Mouse (Mus musculus) lung, embryonic 15.5 days (tissue): ENCODE measurements around the gene Commd3. TPM values are rescaled to one million over a fixed set of nuclear protein-coding genes. Genes with fewer than 3 reads are reported as not detected.

Experiments
- ATAC-seq: fragments of 200-750 bp; cut with Nextera tagmentation; 2 replicates; pipeline ENCODE4 v1.8.0; 2017; ENCODE audit warnings: moderate number of reproducible peaks, borderline replicate concordance; ENCODE audit not compliant: low FRiP score, low TSS enrichment; ENCODE audit errors: extremely low read depth
- H3K27ac ChIP-seq: fragments of 300-500 bp; sonication (generic); 2 replicates; pipeline ENCODE4 v1.5.1; 2015; ENCODE audit warnings: moderate library complexity, mild to moderate bottlenecking, inconsistent platforms
- H3K27me3 ChIP-seq: fragments of 300-500 bp; sonication (generic); 2 replicates; pipeline ENCODE4 v1.6.1; 2015; ENCODE audit warnings: inconsistent platforms
- H3K36me3 ChIP-seq: fragments of 300-500 bp; sonication (generic); 2 replicates; pipeline ENCODE4 v1.6.1; 2015; ENCODE audit warnings: inconsistent platforms
- H3K4me1 ChIP-seq: fragments of 300-500 bp; sonication (generic); 2 replicates; pipeline ENCODE4 v1.6.1; 2015; ENCODE audit warnings: inconsistent platforms
- H3K4me2 ChIP-seq: fragments of 300-500 bp; sonication (generic); 2 replicates; pipeline ENCODE4 v1.6.1; 2015; ENCODE audit warnings: inconsistent platforms, mild to moderate bottlenecking, moderate library complexity
- H3K4me3 ChIP-seq: fragments of 300-500 bp; sonication (generic); 2 replicates; pipeline ENCODE4 v1.5.1; 2015; ENCODE audit warnings: mild to moderate bottlenecking, inconsistent platforms
- H3K9ac ChIP-seq: fragments of 300-500 bp; sonication (generic); 2 replicates; pipeline ENCODE4 v1.6.1; 2015; ENCODE audit warnings: inconsistent platforms
- H3K9me3 ChIP-seq: fragments of 300-500 bp; sonication (generic); 2 replicates; pipeline ENCODE4 v1.6.1; 2016; ENCODE audit warnings: inconsistent platforms
- WGBS: fragments of 180-500 bp; shearing (Covaris S2); methylation state at CpG from one replicate; pipeline ENCODE4 v1.1.7; 2015; 5-methylcytosine and 5-hydroxymethylcytosine counted together
- polyA plus RNA-seq: library from polyadenylated mRNA; unstranded; fragments of >200 nt; fragmentation: Nextera tagmentation; extraction: Ambion mirVana; gene quantifications from 2 replicates; pipeline ENCODE4 v1.2.1, GENCODE M21; 2015

The Commd3 gene
- polyA plus RNA-seq, 1 experiment from 2014 or later, result 212 TPM

DNA sequence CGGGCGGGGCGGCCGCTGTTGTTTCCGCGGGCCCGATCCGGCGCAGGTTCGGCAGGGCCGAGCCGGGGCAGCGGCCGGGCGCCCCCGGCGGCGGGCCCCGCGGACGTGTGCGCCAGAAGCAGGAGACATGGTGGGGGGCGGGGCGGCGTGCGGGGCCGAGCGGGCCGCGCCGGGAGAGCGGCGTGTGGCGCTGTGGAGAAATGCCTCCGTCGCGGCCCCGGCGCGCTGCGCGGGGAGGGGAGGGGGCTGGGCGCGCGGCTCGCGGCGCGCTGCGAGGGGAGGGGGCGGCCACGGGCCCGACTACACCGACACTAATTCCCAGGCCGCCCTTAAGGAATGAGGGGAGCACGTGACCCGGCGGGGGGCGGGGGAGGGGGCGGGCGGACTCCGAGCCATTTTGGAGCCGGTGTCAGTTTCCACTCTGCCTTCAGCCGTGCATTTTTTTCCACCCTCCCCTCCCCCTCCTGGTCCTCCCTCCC is 4.3 kb downstream of the Commd3 start:
- Histone ChIP-seq H3K9ac (peak overlapping the region; percentile 90), H3K27ac (peak overlapping the region; percentile 93), H3K4me1 (peaks cover 23% of the 10 kb centered on the region), H3K27me3 (peaks cover 23% of the 10 kb centered on the region), H3K4me2 (peak overlapping the region; percentile 88), H3K9me3 (no peaks in the 10 kb centered on the region), H3K36me3 (no peaks in the 10 kb centered on the region), H3K4me3 (peak overlapping the region; percentile 85)
- peak; percentile 90 for ATAC-seq
- under 1% methylated on average over 43 of the region's 64 CpGs for WGBS

- H3K36me3 ChIP-seq, result 0 out of 2 replicates have a peak, but pooled peaks cover under 1% of the 10 kb centered on the region
- peak within 1 kb of the TSS; percentile 90 for H3K9ac ChIP-seq
- H3K4me3 ChIP-seq, result peak within 1 kb of the TSS; percentile 85
- peaks cover 23% of the 10 kb centered on the region for H3K4me1 ChIP-seq
- 2% methylated on average over 58 of the region's 77 CpGs for WGBS
- H3K9me3 ChIP-seq, result no peaks in the 10 kb centered on the region
- H3K27ac ChIP-seq, result peak within 1 kb of the TSS; percentile 93
- H3K27me3 ChIP-seq, result peaks cover 23% of the 10 kb centered on the region
- H3K4me2 ChIP-seq, result peak within 1 kb of the TSS; percentile 88
- ATAC-seq, result peak; percentile 67
Measured at GRCm38 (mm10) chr2:18676936-18677491, 4.8 kb downstream of the Commd3 start, which contains the start of gene Bmi1. TSS of gene Bmi1 (plus strand) at chr2:18677018.

- 0 out of 2 replicates have a peak, but pooled peaks cover 2% of the 10 kb centered on the region for H3K36me3 ChIP-seq
- under 1% methylated on average over 55 of the region's 55 CpGs for WGBS
- peak overlapping the region; percentile 88 for H3K4me2 ChIP-seq
- H3K4me3 ChIP-seq, result peak overlapping the region; percentile 85
- 0 out of 2 replicates have a peak overlapping the region, but pooled peaks have one; percentile 93 for H3K27ac ChIP-seq
- H3K27me3 ChIP-seq, result peaks cover 23% of the 10 kb centered on the region
- ATAC-seq, result 0 out of 2 replicates have a peak, but pooled peaks have one; percentile 1
- peak overlapping the region; percentile 90 for H3K9ac ChIP-seq
- H3K9me3 ChIP-seq, result no peaks in the 10 kb centered on the region
- peaks cover 23% of the 10 kb centered on the region for H3K4me1 ChIP-seq
Measured at GRCm38 (mm10) chr2:18677631-18678471, 5.7 kb downstream of the Commd3 start.

- WGBS, result 75% methylated on average over 2 of the region's 2 CpGs
- no peak for ATAC-seq
- no peak overlapping the region for H3K4me3 ChIP-seq
Measured at GRCm38 (mm10) chr2:18679701-18680100, 7.5 kb downstream of the Commd3 start.

GRCm38 (mm10) chr2:18680501-18680900 is 8.3 kb downstream of the Commd3 start:
- peak overlapping the region; percentile 82 for H3K4me2 ChIP-seq
- no peaks in the 10 kb centered on the region for H3K9me3 ChIP-seq
- 1% methylated on average over 4 of the region's 4 CpGs for WGBS
- H3K27ac ChIP-seq, result no peak overlapping the region
- H3K9ac ChIP-seq, result peak overlapping the region; percentile 24
- peaks cover 23% of the 10 kb centered on the region for H3K4me1 ChIP-seq
- peaks cover 23% of the 10 kb centered on the region for H3K27me3 ChIP-seq
- peak overlapping the region; percentile 43 for H3K4me3 ChIP-seq
- H3K36me3 ChIP-seq, result peaks cover 10% of the 10 kb centered on the region
- ATAC-seq, result no peak

More at GRCm38 (mm10) chr2:18679701-18680100, 7.5 kb downstream of the Commd3 start:
- no peak overlapping the region for H3K4me2 ChIP-seq
- H3K27ac ChIP-seq, result no peak overlapping the region
- no peak overlapping the region for H3K9ac ChIP-seq
- H3K36me3 ChIP-seq, result peaks cover 10% of the 10 kb centered on the region
- peaks cover 23% of the 10 kb centered on the region for H3K27me3 ChIP-seq
- peaks cover 23% of the 10 kb centered on the region for H3K4me1 ChIP-seq
- H3K9me3 ChIP-seq, result no peaks in the 10 kb centered on the region

- 0 out of 2 replicates have a peak, but pooled peaks have one; percentile 21 for ATAC-seq
- peaks cover 18% of the 10 kb centered on the region for H3K4me1 ChIP-seq
- H3K9me3 ChIP-seq, result no peaks in the 10 kb centered on the region
- H3K9ac ChIP-seq, result peak overlapping the region; percentile 24
- H3K4me2 ChIP-seq, result peak overlapping the region; percentile 82
- H3K27me3 ChIP-seq, result peaks cover 23% of the 10 kb centered on the region
- no peak overlapping the region for H3K27ac ChIP-seq
- peak overlapping the region; percentile 43 for H3K4me3 ChIP-seq
- 2% methylated on average over 21 of the region's 29 CpGs for WGBS
- peaks cover 10% of the 10 kb centered on the region for H3K36me3 ChIP-seq
Measured at GRCm38 (mm10) chr2:18680961-18681360, 8.8 kb downstream of the Commd3 start.

DNA sequence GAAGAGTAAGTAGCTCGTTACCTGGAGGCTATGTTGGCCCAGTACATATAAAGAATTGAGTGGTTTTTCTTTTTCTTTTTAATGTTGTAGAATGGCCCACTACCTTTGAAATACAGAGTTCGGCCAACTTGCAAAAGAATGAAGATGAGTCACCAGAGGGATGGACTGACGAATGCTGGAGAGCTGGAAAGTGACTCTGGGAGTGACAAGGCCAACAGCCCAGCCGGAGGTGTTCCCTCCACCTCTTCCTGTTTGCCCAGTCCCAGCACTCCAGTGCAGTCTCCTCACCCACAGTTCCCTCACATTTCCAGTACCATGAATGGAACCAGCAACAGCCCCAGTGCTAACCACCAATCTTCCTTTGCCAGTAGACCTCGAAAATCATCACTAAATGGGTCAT is 11.9 kb downstream of the Commd3 start:
- Histone ChIP-seq H3K36me3 (peaks cover 10% of the 10 kb centered on the region), H3K4me1 (peaks cover 21% of the 10 kb centered on the region), H3K9me3 (no peaks in the 10 kb centered on the region), H3K9ac (no peak overlapping the region), H3K4me3 (no peak overlapping the region), H3K27me3 (peaks cover 41% of the 10 kb centered on the region), H3K4me2 (no peak overlapping the region), H3K27ac (no peak overlapping the region)
- WGBS, result 78% methylated on average over 5 of the region's 5 CpGs
- ATAC-seq, result no peak

GRCm38 (mm10) chr2:18686386-18686785 is 14.2 kb downstream of the Commd3 start:
- Histone ChIP-seq H3K9me3 (no peaks in the 10 kb centered on the region), H3K4me1 (peaks cover 23% of the 10 kb centered on the region), H3K36me3 (peaks cover 10% of the 10 kb centered on the region), H3K4me3 (no peak overlapping the region), H3K27me3 (peaks cover 50% of the 10 kb centered on the region), H3K4me2 (no peak overlapping the region), H3K9ac (no peak overlapping the region), H3K27ac (no peak overlapping the region)
- no peak for ATAC-seq
- 65% methylated on average over 6 of the region's 6 CpGs for WGBS

GRCm38 (mm10) chr2:18686826-18687519 is 14.8 kb downstream of the Commd3 start:
- WGBS, result 55% methylated on average over 8 of the region's 8 CpGs
- Histone ChIP-seq H3K9me3 (no peaks in the 10 kb centered on the region), H3K27ac (no peak overlapping the region), H3K9ac (no peak overlapping the region), H3K27me3 (peaks cover 52% of the 10 kb centered on the region), H3K4me3 (no peak overlapping the region), H3K4me1 (peaks cover 22% of the 10 kb centered on the region), H3K36me3 (peaks cover 10% of the 10 kb centered on the region), H3K4me2 (no peak overlapping the region)
- no peak for ATAC-seq

DNA sequence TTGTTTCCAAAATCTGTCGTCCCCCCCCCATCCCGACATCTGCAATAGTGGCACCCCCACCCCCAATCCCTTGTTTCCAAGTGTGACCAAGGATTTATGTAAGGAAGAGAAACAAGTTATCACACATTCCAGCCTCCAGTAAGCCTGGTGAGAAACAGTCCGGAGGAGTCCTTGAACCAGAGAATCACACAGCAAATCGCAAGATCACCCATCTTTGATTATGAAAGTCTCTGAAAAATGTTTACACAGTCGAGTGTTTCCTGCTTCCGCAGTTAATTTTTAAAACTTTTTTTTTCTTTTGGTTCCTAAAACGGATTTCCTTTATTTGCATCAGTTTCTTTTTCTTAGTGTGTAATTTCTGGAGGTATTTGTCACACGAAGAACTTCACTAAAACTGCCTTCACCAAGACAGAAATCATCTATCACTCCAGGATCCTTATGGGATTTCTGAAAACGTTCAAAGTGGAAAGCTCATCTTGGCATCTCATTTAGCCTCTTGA is 15.5 kb downstream of the Commd3 start:
- Histone ChIP-seq H3K9ac (no peak overlapping the region), H3K4me1 (peaks cover 22% of the 10 kb centered on the region), H3K27ac (no peak overlapping the region), H3K9me3 (no peaks in the 10 kb centered on the region), H3K4me2 (no peak overlapping the region), H3K4me3 (no peak overlapping the region), H3K36me3 (peaks cover 7% of the 10 kb centered on the region), H3K27me3 (peaks cover 60% of the 10 kb centered on the region)
- no peak for ATAC-seq
- WGBS, result 7% methylated on average over 9 of the region's 9 CpGs

DNA sequence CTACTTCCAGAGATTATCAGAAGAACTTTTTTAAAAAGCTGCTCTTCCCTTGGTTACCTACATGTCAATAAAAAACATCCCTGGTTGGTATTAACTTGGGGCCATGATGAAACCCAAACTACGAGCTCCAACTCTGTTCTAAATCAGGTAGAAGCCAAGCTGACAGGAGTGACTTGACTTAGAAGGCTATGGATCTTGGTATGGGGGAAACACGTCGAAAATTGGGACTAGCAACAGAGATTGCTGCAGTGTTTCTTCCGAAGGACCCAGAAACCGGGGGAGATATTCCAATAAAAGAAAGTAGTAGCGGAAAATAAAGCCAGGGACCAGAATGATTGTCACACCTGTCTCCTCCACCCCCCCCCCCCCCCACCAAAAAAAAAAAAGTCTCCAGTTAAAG is 16.1 kb downstream of the Commd3 start:
- H3K9me3 ChIP-seq, result no peaks in the 10 kb centered on the region
- H3K4me2 ChIP-seq, result peak overlapping the region; percentile 92
- peaks cover 7% of the 10 kb centered on the region for H3K36me3 ChIP-seq
- H3K9ac ChIP-seq, result no peak overlapping the region
- no peak overlapping the region for H3K27ac ChIP-seq
- 7% methylated on average over 6 of the region's 6 CpGs for WGBS
- H3K4me1 ChIP-seq, result peaks cover 22% of the 10 kb centered on the region
- H3K4me3 ChIP-seq, result peak overlapping the region; percentile 51
- ATAC-seq, result no peak
- peaks cover 64% of the 10 kb centered on the region for H3K27me3 ChIP-seq
